Comparison of ENCODE assay signal across 21 mouse cellular contexts in the genomic region with DNA sequence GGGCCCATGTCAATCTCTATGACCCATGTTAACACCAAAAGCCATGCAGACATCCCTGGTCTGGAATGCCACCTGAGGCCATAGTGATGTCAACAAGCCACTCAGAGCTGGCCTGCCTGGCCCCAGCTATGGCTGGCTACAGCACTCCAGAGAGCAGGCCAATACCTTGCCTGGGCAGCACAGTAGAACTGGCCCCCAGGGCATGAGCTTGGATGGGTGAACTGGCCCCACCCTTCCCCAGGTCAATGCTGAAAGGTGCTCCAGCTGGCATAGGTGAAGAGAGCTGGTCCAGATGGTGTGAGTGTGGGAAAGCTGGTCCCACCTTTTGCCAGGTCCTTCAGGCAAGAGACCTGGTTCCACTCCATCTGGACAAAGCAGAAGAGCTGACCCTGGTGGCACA.
"Had no signal": no experiment of that assay in that cellular context is flagged by ENCODE, and none has a peak within 500 bp of the region (broad histone marks: within the 10 kb centered on the region; RNA-seq: fewer than 3 reads in every experiment).

No protein-coding gene starts in this region.

- DNase-seq: kidney, adult 2 months; kidney, postnatal 25 days; layer of hippocampus, adult 9-11 months; liver; lung, adult 2 months; thymus, adult 2 months; thymus, postnatal 14 days; thymus, postnatal 4 days had no signal

- ATAC-seq: intestine, postnatal 0 days; liver, embryonic 12.5 days; lung, postnatal 0 days had no signal

- H3K4me2 ChIP-seq: limb, embryonic 13.5 days; liver, embryonic 12.5 days; liver, embryonic 15.5 days; midbrain, embryonic 12.5 days; neural tube, embryonic 13.5 days had no signal

- H3K9me3 ChIP-seq: limb, embryonic 10.5 days; limb, embryonic 13.5 days; liver, embryonic 12.5 days; liver, embryonic 15.5 days; neural tube, embryonic 13.5 days had no signal

- H3K36me3 ChIP-seq: limb, embryonic 10.5 days; limb, embryonic 13.5 days; liver, embryonic 12.5 days; liver, embryonic 15.5 days; midbrain, embryonic 12.5 days; neural tube, embryonic 13.5 days had no signal

- H3K27ac ChIP-seq: kidney, postnatal 0 days; layer of hippocampus, adult 2 months; limb, embryonic 10.5 days; limb, embryonic 13.5 days; liver, embryonic 12.5 days; liver, embryonic 15.5 days; macrophage; midbrain, embryonic 12.5 days; neural tube, embryonic 13.5 days; stomach, postnatal 0 days had no signal

- H3K4me3 ChIP-seq: layer of hippocampus, adult 2 months; limb, embryonic 10.5 days; limb, embryonic 13.5 days; liver, embryonic 12.5 days; liver, embryonic 15.5 days; midbrain, embryonic 12.5 days; myocyte; neural tube, embryonic 13.5 days had no signal

- H3K27me3 ChIP-seq: limb, embryonic 13.5 days; liver, embryonic 12.5 days; liver, embryonic 15.5 days; midbrain, embryonic 12.5 days; neural tube, embryonic 13.5 days had no signal

- H3K9ac ChIP-seq: limb, embryonic 13.5 days; liver, embryonic 12.5 days; liver, embryonic 15.5 days; midbrain, embryonic 12.5 days; neural tube, embryonic 13.5 days had no signal

- H3K4me1 ChIP-seq: limb, embryonic 10.5 days; limb, embryonic 13.5 days; liver, embryonic 12.5 days; liver, embryonic 15.5 days; midbrain, embryonic 12.5 days; neural tube, embryonic 13.5 days had no signal
